Mouse (Mus musculus) heart, embryonic 12.5 days (tissue): ENCODE measurements around the gene Wbp11. TPM values are rescaled to one million over a fixed set of nuclear protein-coding genes. Genes with fewer than 3 reads are reported as not detected.
"Not testable (repeated sequence)": the region's sequence is repeated elsewhere in the genome, so short reads cannot be mapped to it uniquely, and the experiment has no call there.

ENCODE experiments used
- ATAC-seq: fragments of 200-750 bp; cut with Nextera tagmentation; 2 replicates; pipeline ENCODE4 v1.8.0; 2017; ENCODE audit warnings: moderate TSS enrichment, moderate library complexity; ENCODE audit not compliant: insufficient number of reproducible peaks, low FRiP score
- H3K27ac ChIP-seq: fragments of 300-500 bp; sonication (generic); 2 replicates; pipeline ENCODE4 v1.5.1; 2016; ENCODE audit warnings: mild to moderate bottlenecking, moderate library complexity; ENCODE audit not compliant: poor library complexity, severe bottlenecking
- H3K27me3 ChIP-seq: fragments of 300-500 bp; sonication (generic); replicated peaks from 2 replicates; pipeline ENCODE4 v1.6.1; 2016; ENCODE audit warnings: mild to moderate bottlenecking, moderate library complexity
- H3K36me3 ChIP-seq: fragments of 300-500 bp; sonication (generic); 2 replicates; pipeline ENCODE4 v1.6.1; 2016; ENCODE audit warnings: mild to moderate bottlenecking, moderate library complexity
- H3K4me1 ChIP-seq: fragments of 300-500 bp; sonication (generic); replicated peaks from 2 replicates; pipeline ENCODE4 v1.6.1; 2016; ENCODE audit warnings: mild to moderate bottlenecking
- H3K4me2 ChIP-seq: fragments of 300-500 bp; sonication (generic); 2 replicates; pipeline ENCODE4 v1.6.1; 2016; ENCODE audit warnings: mild to moderate bottlenecking, moderate library complexity
- H3K4me3 ChIP-seq: fragments of 300-500 bp; sonication (generic); 2 replicates; pipeline ENCODE4 v1.5.1; 2016; ENCODE audit warnings: mild to moderate bottlenecking
- H3K9ac ChIP-seq: fragments of 300-500 bp; sonication (generic); 2 replicates; pipeline ENCODE4 v1.6.1; 2016; ENCODE audit warnings: mild to moderate bottlenecking, moderate library complexity
- H3K9me3 ChIP-seq: fragments of 300-500 bp; sonication (generic); replicated peaks from 2 replicates; pipeline ENCODE4 v1.6.1; 2016; ENCODE audit warnings: mild to moderate bottlenecking, moderate library complexity
- WGBS: fragments of 180-500 bp; shearing (Covaris S2); methylation state at CpG from one replicate; pipeline ENCODE4 v1.1.7; 2016; 5-methylcytosine and 5-hydroxymethylcytosine counted together
- polyA plus RNA-seq: library from polyadenylated mRNA; unstranded; fragments of >200 nt; fragmentation: Nextera tagmentation; extraction: Ambion mirVana; gene quantifications from 2 replicates; pipeline ENCODE4 v1.2.1, GENCODE M21; 2016

Gene Wbp11
- polyA plus RNA-seq, 1 experiment from 2014 or later: 90.5 TPM

DNA sequence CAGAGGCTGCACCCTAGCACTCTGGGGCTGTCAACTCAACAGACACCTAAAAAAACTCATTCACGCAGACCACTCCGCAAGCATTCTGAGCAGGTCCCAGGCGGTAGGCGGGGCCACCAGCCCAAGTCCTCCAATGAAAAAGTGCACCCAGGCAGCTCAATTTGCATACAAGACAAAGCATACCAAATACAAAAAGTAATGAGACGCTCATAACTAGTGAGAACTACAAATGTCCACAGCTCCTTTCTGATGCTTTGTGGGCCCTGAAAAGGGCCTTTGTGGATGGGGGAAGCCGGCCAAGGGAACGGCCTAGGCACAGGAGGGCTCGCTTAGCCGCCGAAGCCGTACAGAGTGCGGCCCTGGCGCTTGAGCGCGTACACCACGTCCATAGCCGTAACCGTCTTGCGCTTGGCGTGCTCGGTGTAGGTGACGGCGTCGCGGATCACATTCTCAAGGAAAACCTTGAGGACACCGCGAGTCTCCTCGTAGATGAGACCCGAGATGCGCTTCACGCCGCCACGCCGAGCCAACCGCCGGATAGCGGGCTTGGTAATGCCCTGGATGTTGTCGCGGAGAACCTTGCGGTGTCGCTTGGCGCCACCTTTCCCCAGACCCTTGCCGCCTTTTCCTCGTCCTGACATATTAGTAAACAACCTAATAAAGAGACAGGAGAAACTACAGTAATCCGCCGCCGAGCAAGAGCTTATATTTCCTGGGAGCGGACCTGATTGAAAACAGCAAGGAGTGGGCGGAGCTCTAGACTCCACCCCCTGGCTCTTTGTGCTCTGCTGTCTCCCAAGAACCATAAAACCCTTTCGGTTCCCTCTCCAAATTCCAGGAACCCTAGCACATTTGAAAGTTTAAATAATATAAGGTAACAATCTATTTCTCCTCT, 24.0 kb downstream of the Wbp11 start, which contains the start of gene Hist4h4:
TSS of gene Hist4h4 (minus strand) at position 677 of the 895 bp plus-strand sequence.
- Histone ChIP-seq H3K36me3 (no peaks in the 10 kb centered on the region), H3K27me3 (no peaks in the 10 kb centered on the region), H3K4me2 (peak within 1 kb of the TSS; percentile 89), H3K4me3 (peak within 1 kb of the TSS; percentile 69), H3K4me1 (peaks cover 22% of the 10 kb centered on the region), H3K27ac (peak within 1 kb of the TSS; percentile 100), H3K9ac (peak within 1 kb of the TSS; percentile 96), H3K9me3 (no peaks in the 10 kb centered on the region)
- ATAC-seq: peak; percentile 80
- under 1% methylated on average over 50 of the region's 50 CpGs for WGBS

- peak overlapping the region; percentile 100 for H3K27ac ChIP-seq
- no peaks in the 10 kb centered on the region for H3K27me3 ChIP-seq
- peak overlapping the region; percentile 69 for H3K4me3 ChIP-seq
- no peaks in the 10 kb centered on the region for H3K36me3 ChIP-seq
- peak overlapping the region; percentile 96 for H3K9ac ChIP-seq
- no peaks in the 10 kb centered on the region for H3K9me3 ChIP-seq
- H3K4me1 ChIP-seq: peaks cover 17% of the 10 kb centered on the region
- no peak for ATAC-seq
- 9% methylated on average over 12 of the region's 12 CpGs for WGBS
- peak overlapping the region; percentile 89 for H3K4me2 ChIP-seq
These were observed 24.8 kb downstream of the Wbp11 start for GRCm38 (mm10) chr6:136803093-136803738.

GRCm38 (mm10) chr6:136801274-136801673, 26.8 kb downstream of the Wbp11 start:
- Histone ChIP-seq H3K27ac (no peak overlapping the region), H3K9me3 (no peaks in the 10 kb centered on the region), H3K27me3 (no peaks in the 10 kb centered on the region), H3K9ac (no peak overlapping the region), H3K4me2 (no peak overlapping the region), H3K36me3 (no peaks in the 10 kb centered on the region), H3K4me3 (no peak overlapping the region), H3K4me1 (peaks cover 13% of the 10 kb centered on the region)
- ATAC-seq: no peak
- 75% methylated on average over 6 of the region's 6 CpGs for WGBS

DNA sequence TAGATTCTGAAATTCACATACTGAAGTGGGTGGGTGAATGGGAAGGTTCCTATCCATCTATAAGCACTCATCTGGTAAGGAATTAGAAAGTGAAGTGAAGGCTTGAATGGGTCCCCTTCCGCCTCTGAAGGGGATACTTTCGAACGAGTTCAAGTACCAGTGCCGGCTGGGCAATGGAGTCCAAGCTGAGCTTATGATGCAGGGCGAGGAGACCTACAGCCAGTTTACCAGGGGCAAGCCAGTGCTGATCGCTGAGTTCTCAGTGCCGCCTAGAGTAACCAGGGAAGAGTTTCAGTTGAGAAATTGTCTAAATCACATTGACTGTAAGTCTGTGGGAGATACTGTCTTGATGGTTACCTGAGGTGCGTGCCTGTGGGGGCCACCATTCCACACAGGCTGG, 27.3 kb downstream of the Wbp11 start:
- H3K27me3 ChIP-seq: no peaks in the 10 kb centered on the region
- H3K4me2 ChIP-seq: no peak overlapping the region
- no peak overlapping the region for H3K27ac ChIP-seq
- peaks cover 13% of the 10 kb centered on the region for H3K4me1 ChIP-seq
- H3K4me3 ChIP-seq: no peak overlapping the region
- WGBS: 89% methylated on average over 8 of the region's 8 CpGs
- H3K36me3 ChIP-seq: no peaks in the 10 kb centered on the region
- ATAC-seq: no peak
- no peak overlapping the region for H3K9ac ChIP-seq
- H3K9me3 ChIP-seq: no peaks in the 10 kb centered on the region

GRCm38 (mm10) chr6:136797874-136798693, 29.9 kb downstream of the Wbp11 start:
- H3K9ac ChIP-seq, H3K4me2 ChIP-seq, H3K36me3 ChIP-seq, H3K27me3 ChIP-seq, ATAC-seq, H3K27ac ChIP-seq, H3K9me3 ChIP-seq, H3K4me3 ChIP-seq: not testable (repeated sequence)
- peaks cover 11% of the 10 kb centered on the region for H3K4me1 ChIP-seq
- 63% methylated on average over 3 of the region's 3 CpGs for WGBS

DNA sequence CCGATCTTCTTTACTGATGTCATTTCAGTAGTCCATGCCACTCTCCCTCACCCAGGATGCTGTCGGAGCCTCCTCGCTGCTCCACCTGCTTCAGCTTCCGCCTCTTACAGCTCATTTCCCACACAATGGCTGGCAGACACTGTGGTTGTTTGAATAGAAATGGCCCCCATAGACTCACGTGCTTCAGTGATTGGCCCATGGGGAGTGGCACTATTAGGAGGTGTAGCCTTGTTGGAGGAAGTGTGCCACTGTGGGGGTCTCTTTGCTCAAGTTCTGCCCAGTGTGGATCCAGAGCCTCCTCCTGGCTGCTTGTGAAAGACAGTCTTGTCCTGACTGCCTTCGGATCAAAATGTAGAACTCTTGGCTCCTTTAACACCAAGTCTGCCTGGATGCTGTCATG, 32.2 kb downstream of the Wbp11 start:
- H3K9ac ChIP-seq: no peak overlapping the region
- ATAC-seq: no peak
- H3K4me1 ChIP-seq: peaks cover 10% of the 10 kb centered on the region
- H3K27ac ChIP-seq: no peak overlapping the region
- no peaks in the 10 kb centered on the region for H3K27me3 ChIP-seq
- no peak overlapping the region for H3K4me2 ChIP-seq
- no peaks in the 10 kb centered on the region for H3K9me3 ChIP-seq
- WGBS: 63% methylated on average over 6 of the region's 6 CpGs
- no peaks in the 10 kb centered on the region for H3K36me3 ChIP-seq
- H3K4me3 ChIP-seq: no peak overlapping the region

- H3K27me3 ChIP-seq: no peaks in the 10 kb centered on the region
- H3K9me3 ChIP-seq: no peaks in the 10 kb centered on the region
- H3K4me1 ChIP-seq: peaks cover 10% of the 10 kb centered on the region
- H3K9ac ChIP-seq: no peak overlapping the region
- ATAC-seq: no peak
- H3K36me3 ChIP-seq: no peaks in the 10 kb centered on the region
- H3K27ac ChIP-seq: no peak overlapping the region
- no peak overlapping the region for H3K4me3 ChIP-seq
- 65% methylated on average over 1 of the region's 1 CpGs for WGBS
- H3K4me2 ChIP-seq: no peak overlapping the region
These were observed 32.9 kb downstream of the Wbp11 start for GRCm38 (mm10) chr6:136795110-136795509.

GRCm38 (mm10) chr6:136793831-136794525, 34.1 kb downstream of the Wbp11 start:
- ATAC-seq: no peak
- WGBS: under 1% methylated on average over 22 of the region's 24 CpGs

DNA sequence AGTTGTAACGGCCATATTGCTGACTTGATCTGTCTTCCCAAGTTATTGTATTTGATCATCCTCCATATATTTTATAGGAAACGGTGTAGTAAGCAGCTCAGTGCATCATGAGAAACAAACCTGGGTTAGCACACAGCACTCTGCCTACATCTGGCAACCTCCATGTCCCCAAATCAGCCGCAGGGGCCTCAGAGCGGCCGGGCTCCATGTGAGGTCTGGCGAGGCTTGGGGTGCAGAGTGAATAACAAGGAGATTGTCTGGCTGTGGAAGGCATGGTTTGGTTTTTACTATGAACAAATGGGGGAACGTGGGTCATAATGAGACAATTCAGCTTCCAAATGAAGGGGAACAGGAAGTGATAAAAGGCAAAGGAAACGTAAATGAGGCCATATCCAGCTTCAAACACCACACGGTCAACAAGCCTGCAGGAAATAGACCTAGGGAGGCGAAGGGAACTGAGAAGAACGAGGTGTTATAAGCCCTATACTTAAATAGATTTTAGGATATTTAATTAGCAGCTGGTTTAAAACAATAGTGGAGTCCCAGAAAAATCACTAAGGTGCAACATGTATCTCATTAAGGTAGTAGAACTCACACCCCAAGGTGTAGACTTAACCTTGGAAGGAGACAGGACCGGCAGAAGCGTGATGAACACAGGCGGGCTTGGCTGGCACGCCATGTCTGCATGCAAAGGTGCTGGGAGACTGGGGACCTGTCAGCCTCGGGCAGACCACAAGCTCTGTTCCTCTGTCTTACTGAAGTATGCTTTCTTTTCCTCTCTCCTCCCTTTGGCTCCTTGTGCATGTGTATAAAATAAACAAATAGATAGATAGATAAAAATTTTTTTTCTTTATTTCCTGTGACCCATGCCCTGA, 34.9 kb downstream of the Wbp11 start:
- Histone ChIP-seq H3K27ac (no peak overlapping the region), H3K4me2 (peak overlapping the region; percentile 91), H3K9me3 (no peaks in the 10 kb centered on the region), H3K4me1 (peaks cover 10% of the 10 kb centered on the region), H3K9ac (peak overlapping the region; percentile 69), H3K4me3 (peak overlapping the region; percentile 60), H3K36me3 (no peaks in the 10 kb centered on the region), H3K27me3 (no peaks in the 10 kb centered on the region)
- WGBS: 27% methylated on average over 16 of the region's 16 CpGs
- ATAC-seq: no peak

More at GRCm38 (mm10) chr6:136793831-136794525, 34.1 kb downstream of the Wbp11 start:
- H3K36me3 ChIP-seq: no peaks in the 10 kb centered on the region
- no peak overlapping the region for H3K27ac ChIP-seq
- peak overlapping the region; percentile 91 for H3K4me2 ChIP-seq
- peak overlapping the region; percentile 69 for H3K9ac ChIP-seq
- H3K9me3 ChIP-seq: no peaks in the 10 kb centered on the region
- H3K4me1 ChIP-seq: peaks cover 10% of the 10 kb centered on the region
- no peaks in the 10 kb centered on the region for H3K27me3 ChIP-seq
- peak overlapping the region; percentile 60 for H3K4me3 ChIP-seq
